Mouse (Mus musculus) heart, postnatal 0 days (tissue): ENCODE measurements around the gene Crb1.

Source experiments
- CTCF ChIP-seq: IDR thresholded peaks from 2 replicates; pipeline ENCODE4 v1.5.1; 2016; ENCODE audit warnings: antibody characterized with exemption, control low read depth, low read depth
- EP300 ChIP-seq: IDR thresholded peaks from 2 replicates; pipeline ENCODE4 v1.6.1; 2016; ENCODE audit warnings: antibody characterized with exemption, low read depth

- TF ChIP-seq CTCF = no peak
- TF ChIP-seq EP300 = no peak
Measured at GRCm38 (mm10) chr1:139224309-139224949, 152.5 kb downstream of the Crb1 start.
